Mouse (Mus musculus): Measurements from ENCODE around the gene Krt7.

- TF ChIP-seq CTCF (IDR thresholded peaks at IDR 0.05; ENCODE audit: low read depth, low read length) (no peak), TAL1 (conservative IDR thresholded peaks at IDR 0.05; ENCODE audit: low read depth, low read length) (no peak), POLR2AphosphoS5 (IDR thresholded peaks at IDR 0.05; ENCODE audit: insufficient replicate concordance, low read depth, low read length) (no peak), GATA1 (IDR thresholded peaks at IDR 0.05; ENCODE audit: borderline replicate concordance, low read length) (no peak), GATA2 (IDR thresholded peaks at IDR 0.05; ENCODE audit: borderline replicate concordance, low read depth, low read length) (no peak)
Observed at GRCm38 (mm10) chr15:101398269-101398668, 12.6 kb upstream of the Krt7 start.

Measured in G1E (cell line).